Mouse (Mus musculus) cerebellum, adult 2 months (tissue): ENCODE results near the gene Lbhd2. TPM values are rescaled to one million over a fixed set of nuclear protein-coding genes. Genes with fewer than 3 reads are reported as not detected.

Experiments used
- DNase-seq, 2 experiments: peaks; one replicate each; pipeline ENCODE4 v3.0.0; 2021
- H3K27ac ChIP-seq: fragments of 200-500 bp; 2 replicates; pipeline ENCODE4 v1.5.1; 2012; ENCODE audit warnings: low read length, control low read depth, inconsistent platforms; ENCODE audit not compliant: insufficient read depth
- H3K27me3 ChIP-seq: fragments of 200-500 bp; 2 replicates; pipeline ENCODE4 v1.6.1; 2012; ENCODE audit warnings: inconsistent platforms, mild to moderate bottlenecking, low read length, moderate library complexity; ENCODE audit not compliant: control insufficient read depth, insufficient read depth
- H3K4me1 ChIP-seq: fragments of 200-500 bp; 2 replicates; pipeline ENCODE4 v1.6.1; 2011; ENCODE audit warnings: low read length; ENCODE audit not compliant: control insufficient read depth, insufficient read depth
- H3K4me3 ChIP-seq: fragments of 200-500 bp; replicated peaks from 2 replicates; pipeline ENCODE3; 2011; ENCODE audit warnings: mild to moderate bottlenecking, low read depth, low read length, control low read depth; ENCODE audit not compliant: insufficient read depth
- CTCF ChIP-seq: fragments of 200-500 bp; IDR thresholded peaks from 2 replicates; pipeline ENCODE4 v1.5.1; 2011; ENCODE audit warnings: low read depth, mild to moderate bottlenecking, control low read depth, low read length, moderate library complexity, borderline replicate concordance; ENCODE audit not compliant: insufficient read depth
- POLR2A ChIP-seq: fragments of 200-500 bp; IDR thresholded peaks from 2 replicates; pipeline ENCODE4 v1.6.1; 2011; ENCODE audit warnings: low read length, control low read depth, borderline replicate concordance; ENCODE audit not compliant: insufficient read depth
- WGBS: fragments of 180-500 bp; shearing (Covaris S2); methylation state at CpG from one replicate; pipeline ENCODE4 v1.1.7; 2018; 5-methylcytosine and 5-hydroxymethylcytosine counted together
- polyA plus RNA-seq: library from polyadenylated mRNA; depleted of rRNA; stranded (reverse); fragments of >200 nt; gene quantifications from 2 replicates; pipeline ENCODE4 v1.2.3, GENCODE M21; 2012

The Lbhd2 gene
- polyA plus RNA-seq, 1 experiment: 2.5 TPM

DNA sequence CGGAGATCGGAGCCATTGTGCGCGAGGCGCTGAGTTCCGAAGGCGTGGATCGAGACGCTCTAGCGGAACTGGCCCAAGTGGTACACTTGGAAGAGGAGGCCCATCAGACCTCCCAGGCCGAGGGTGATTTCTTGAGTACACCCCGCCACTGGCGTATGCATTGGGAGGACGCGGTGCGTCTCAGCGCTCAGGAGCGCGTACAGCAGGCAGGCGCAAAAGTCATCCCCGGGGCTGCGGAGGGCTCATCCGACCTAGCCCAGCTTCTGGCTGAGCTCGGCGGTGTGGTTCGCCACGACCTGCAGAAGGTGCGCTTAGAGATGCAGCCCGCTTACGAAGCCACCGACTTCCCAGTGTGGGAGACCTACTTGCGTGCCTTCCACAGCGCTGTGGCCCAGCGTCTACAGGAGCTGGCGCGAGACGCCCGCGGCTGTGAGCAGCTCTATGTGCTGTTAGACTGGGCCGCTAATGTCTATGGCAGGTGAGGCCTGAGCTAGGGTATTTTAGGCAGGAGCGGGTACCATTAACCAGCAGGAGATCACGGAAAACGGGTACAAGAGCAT, 17.0 kb downstream of the Lbhd2 start:
- TF ChIP-seq POLR2A: no peak
- no peak for TF ChIP-seq CTCF
- 14% methylated on average over 43 of the region's 43 CpGs for WGBS
- Histone ChIP-seq H3K4me1 (no peaks in the 10 kb centered on the region), H3K4me3 (no peak overlapping the region), H3K27me3 (no peaks in the 10 kb centered on the region), H3K27ac (no peak overlapping the region)
- DNase-seq: no peak

GRCm38 (mm10) chr12:111424547-111424946, 17.9 kb downstream of the Lbhd2 start:
- WGBS: 44% methylated on average over 9 of the region's 9 CpGs
- Histone ChIP-seq H3K27ac (no peak overlapping the region), H3K27me3 (no peaks in the 10 kb centered on the region), H3K4me1 (no peaks in the 10 kb centered on the region), H3K4me3 (no peak overlapping the region)
- no peak for TF ChIP-seq POLR2A
- TF ChIP-seq CTCF: no peak
- no peak for DNase-seq

- WGBS: 1% methylated on average over 15 of the region's 15 CpGs
- H3K27me3 ChIP-seq: no peaks in the 10 kb centered on the region
- no peak overlapping the region for H3K27ac ChIP-seq
- H3K4me1 ChIP-seq: no peaks in the 10 kb centered on the region
- peak; percentile 67 to 84 for DNase-seq
- TF ChIP-seq CTCF: peak; percentile 78
- TF ChIP-seq POLR2A: no peak
- H3K4me3 ChIP-seq: no peak overlapping the region
These were observed 18.6 kb downstream of the Lbhd2 start for GRCm38 (mm10) chr12:111425258-111425657.

GRCm38 (mm10) chr12:111425789-111426460, 19.3 kb downstream of the Lbhd2 start:
- peak; percentile 97 for TF ChIP-seq CTCF
- TF ChIP-seq POLR2A: no peak
- no peaks in the 10 kb centered on the region for H3K4me1 ChIP-seq
- H3K27me3 ChIP-seq: no peaks in the 10 kb centered on the region
- WGBS: 6% methylated on average over 29 of the region's 29 CpGs
- DNase-seq: peak; percentile 85 to 96
- no peak overlapping the region for H3K27ac ChIP-seq
- H3K4me3 ChIP-seq: no peak overlapping the region

DNA sequence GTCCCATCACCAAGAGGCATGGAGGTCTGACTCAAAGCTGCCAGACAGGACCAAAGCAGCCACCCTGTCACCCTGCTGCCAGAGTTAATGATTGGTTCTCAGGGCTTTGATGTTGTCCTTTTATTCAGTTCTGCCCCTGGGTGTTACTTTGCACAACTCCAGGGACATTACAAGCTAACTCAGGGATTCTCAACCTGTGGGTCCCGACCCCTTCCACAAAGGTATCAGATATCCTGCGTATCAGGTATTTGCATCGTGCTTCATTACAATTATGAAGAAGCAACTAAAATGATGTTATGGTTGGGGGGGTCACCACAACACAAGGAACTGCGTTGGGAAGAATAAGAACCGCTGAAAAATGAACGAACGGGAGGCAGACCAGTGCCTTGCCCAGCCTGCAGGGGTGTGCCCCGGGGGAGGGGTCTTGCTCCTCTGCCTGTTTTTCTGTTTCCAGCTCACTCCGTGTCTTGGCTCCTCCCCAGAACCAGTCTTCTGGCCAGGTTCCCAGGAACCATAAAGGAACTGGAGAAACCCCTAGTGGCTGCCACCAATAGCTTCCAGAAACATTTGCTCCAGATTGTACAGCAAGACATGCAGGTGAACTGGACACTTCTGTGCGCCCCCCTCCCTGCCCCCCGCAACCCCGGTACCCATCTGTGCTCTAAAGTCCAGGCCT, 21.0 kb downstream of the Lbhd2 start:
- no peaks in the 10 kb centered on the region for H3K4me1 ChIP-seq

GRCm38 (mm10) chr12:111428364-111428763, 21.8 kb downstream of the Lbhd2 start:
- Histone ChIP-seq H3K27me3 (no peaks in the 10 kb centered on the region), H3K4me1 (no peaks in the 10 kb centered on the region), H3K4me3 (no peak overlapping the region), H3K27ac (no peak overlapping the region)
- TF ChIP-seq POLR2A (no peak), CTCF (no peak)
- DNase-seq: no peak
- 44% methylated on average over 8 of the region's 8 CpGs for WGBS

More for the DNA sequence above, 21.0 kb downstream of the Lbhd2 start:
- Histone ChIP-seq H3K27ac (no peak overlapping the region), H3K27me3 (no peaks in the 10 kb centered on the region), H3K4me3 (no peak overlapping the region)
- DNase-seq: no peak
- WGBS: 43% methylated on average over 12 of the region's 12 CpGs
- no peak for TF ChIP-seq CTCF
- no peak for TF ChIP-seq POLR2A

DNA sequence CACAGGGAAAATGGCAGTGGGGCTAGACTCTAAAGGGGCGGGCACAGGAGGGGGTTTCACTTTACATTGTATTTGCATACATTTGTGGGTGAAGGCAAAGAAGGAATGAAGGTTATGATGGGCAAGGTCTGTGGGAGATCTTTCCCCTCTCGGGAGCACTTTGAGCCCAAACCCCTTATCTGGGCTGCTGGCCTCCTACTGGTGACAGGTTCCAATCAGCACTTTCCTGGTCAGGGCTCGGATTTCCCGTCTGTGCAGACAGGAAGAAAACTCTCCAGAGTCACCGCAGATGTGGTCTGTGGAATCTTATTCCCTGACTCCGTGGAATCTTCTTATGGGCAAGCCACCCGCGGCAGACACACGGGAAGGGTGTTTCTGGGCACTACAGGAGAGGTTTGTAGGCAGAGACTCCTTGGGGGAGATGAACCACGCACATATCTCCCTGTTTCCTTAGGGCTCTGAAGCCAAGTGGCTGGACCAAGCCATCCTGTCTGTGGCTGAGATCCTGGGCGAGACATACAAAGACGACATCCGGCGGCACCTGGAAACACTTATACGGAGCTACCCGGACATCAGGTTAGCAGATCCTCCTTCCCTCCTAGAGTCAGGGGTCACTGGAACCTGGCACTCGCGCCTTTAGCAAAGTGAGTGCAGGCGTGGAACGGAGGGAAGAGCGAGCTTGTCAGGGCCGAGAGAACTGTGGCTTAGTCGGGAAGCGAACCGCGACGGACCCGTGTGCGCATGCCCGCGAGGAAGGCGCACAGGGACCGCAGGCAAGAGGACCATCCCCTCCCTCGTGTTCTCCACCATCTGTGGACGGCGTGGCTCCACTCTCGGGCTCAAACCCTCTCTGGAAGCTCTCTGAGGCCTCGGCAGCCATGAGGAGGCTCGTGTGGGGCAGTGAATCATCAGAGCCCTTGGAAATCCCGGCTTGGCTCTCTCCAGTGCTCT, 22.6 kb downstream of the Lbhd2 start:
- WGBS: 4% methylated on average over 40 of the region's 40 CpGs
- no peak overlapping the region for H3K27ac ChIP-seq
- DNase-seq: peak; percentile 23 to 36
- TF ChIP-seq CTCF (no peak), POLR2A (no peak)
- no peaks in the 10 kb centered on the region for H3K27me3 ChIP-seq
- no peaks in the 10 kb centered on the region for H3K4me1 ChIP-seq
- H3K4me3 ChIP-seq: peak overlapping the region; percentile 64
